Mouse (Mus musculus): ENCODE data around the gene Tmem132c.

DNA sequence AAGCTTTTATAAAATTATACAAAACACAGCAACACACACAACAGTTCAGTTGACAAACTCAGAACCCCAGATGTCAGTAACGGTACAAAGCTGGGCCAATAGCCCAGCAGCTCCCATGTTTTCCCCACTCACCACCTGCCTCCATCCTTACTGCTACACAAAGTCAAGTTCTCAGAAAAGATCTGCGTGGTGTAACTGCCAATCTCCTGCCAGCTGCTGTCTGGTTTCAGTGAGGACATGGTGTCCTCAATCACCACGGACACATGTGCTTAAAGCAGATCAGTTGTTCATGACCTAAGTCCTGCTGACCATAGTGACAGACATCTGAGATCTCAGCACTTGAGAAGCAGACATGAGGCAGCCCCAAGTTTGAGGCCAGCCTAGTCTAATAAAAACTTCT, 354.1 kb downstream of the Tmem132c start:
- no peak for TF ChIP-seq POLR2A (IDR thresholded peaks at IDR 0.05; ENCODE audit: borderline replicate concordance, extremely low read depth, low read depth, low read length)
- TF ChIP-seq CTCF (IDR thresholded peaks at IDR 0.05; ENCODE audit: insufficient read depth, low read length), result no peak
